ENCODE assay signal across 7 mouse cellular contexts in genomic region chr4:100588236-100589206, GRCm38 (mm10).
DNase-seq lines count a peak whose midpoint lies in the region; ATAC-seq and TF ChIP-seq lines count a peak whose summit lies in the region.

No protein-coding gene starts in this region.

- DNase-seq in embryonic facial prominence, embryonic 14.5 days (ENCODE audit: low spot score): peak; percentile 94
- DNase-seq in heart, adult 8-10 months (ENCODE audit: low spot score): peak; percentile 55
- DNase-seq in kidney, adult 2 months: peak; percentile 73
- DNase-seq in left cerebral cortex, postnatal 4 days: peak; percentile 87
- DNase-seq in midbrain, embryonic 14.5 days: peak; percentile 95
- DNase-seq in stomach, postnatal 0 days (ENCODE audit: low spot score): peak; percentile 79

- intact Hi-C loops in left cerebral cortex, postnatal 4 days (cut with DNase I): loop anchor here (2.0 to 10.0 kb wide), 3 partner anchors 116 to 556 kb away; no protein-coding TSS in a partner anchor

- H3K9ac ChIP-seq in embryonic facial prominence, embryonic 14.5 days (ENCODE audit: low read depth, low read length): peak overlapping the region; percentile 53; the same call in 1 of the 2 replicates
- H3K9ac ChIP-seq in midbrain, embryonic 14.5 days (replicated peaks; ENCODE audit: low read length): no peak overlapping the region; the same call in 1 of the 2 replicates
- H3K9ac ChIP-seq in stomach, postnatal 0 days (ENCODE audit: low read length): peak overlapping the region; percentile 50

- H3K27ac ChIP-seq in bone marrow, adult 2 months (ENCODE audit: control insufficient read depth, insufficient read depth, low read depth, low read length, poor library complexity): no peak overlapping the region
- H3K27ac ChIP-seq in embryonic facial prominence, embryonic 14.5 days (replicated peaks; ENCODE audit: low read depth, low read length): peak overlapping the region; percentile 73
- no peak overlapping the region for H3K27ac ChIP-seq in kidney, adult 2 months (ENCODE audit: insufficient read depth, low read depth, low read length)
- peak overlapping the region; percentile 74 for H3K27ac ChIP-seq in midbrain, embryonic 14.5 days (replicated peaks; ENCODE audit: low read depth, low read length)
- H3K27ac ChIP-seq in stomach, postnatal 0 days (replicated peaks): no peak overlapping the region

- H3K4me2 ChIP-seq in embryonic facial prominence, embryonic 14.5 days (ENCODE audit: low read depth, low read length): peak overlapping the region; percentile 72
- H3K4me2 ChIP-seq in midbrain, embryonic 14.5 days (ENCODE audit: low read length): peak overlapping the region; percentile 72
- peak overlapping the region; percentile 64 for H3K4me2 ChIP-seq in stomach, postnatal 0 days (replicated peaks; ENCODE audit: low read depth)

- TF ChIP-seq POLR2A in bone marrow, adult 2 months (IDR thresholded peaks at IDR 0.05; ENCODE audit: borderline replicate concordance, control insufficient read depth, low read depth, low read length): no peak
- no peak for TF ChIP-seq POLR2A in kidney, adult 2 months (IDR thresholded peaks at IDR 0.05; ENCODE audit: low read depth, low read length)

- no peaks in the 10 kb centered on the region for H3K27me3 ChIP-seq in embryonic facial prominence, embryonic 14.5 days (replicated peaks; ENCODE audit: control insufficient read depth, insufficient read depth, low read length)
- no peaks in the 10 kb centered on the region for H3K27me3 ChIP-seq in kidney, adult 2 months (replicated peaks; ENCODE audit: control insufficient read depth, insufficient read depth, low read length)
- H3K27me3 ChIP-seq in midbrain, embryonic 14.5 days (ENCODE audit: control insufficient read depth, insufficient read depth, low read length): no peaks in the 10 kb centered on the region
- no peaks in the 10 kb centered on the region for H3K27me3 ChIP-seq in stomach, postnatal 0 days (ENCODE audit: control insufficient read depth, insufficient read depth, low read length)

- TF ChIP-seq EP300 in stomach, postnatal 0 days (optimal IDR thresholded peaks at IDR 0.05): no peak

- 11% methylated on average over 21 of the region's 21 CpGs for WGBS in bone marrow, adult 2 months
- 3% methylated on average over 20 of the region's 21 CpGs for WGBS in embryonic facial prominence, embryonic 14.5 days
- 6% methylated on average over 21 of the region's 21 CpGs for WGBS in kidney, adult 2 months
- WGBS in midbrain, embryonic 14.5 days: 3% methylated on average over 21 of the region's 21 CpGs
- 5% methylated on average over 21 of the region's 21 CpGs for WGBS in stomach, postnatal 0 days

- H3K9me3 ChIP-seq in embryonic facial prominence, embryonic 14.5 days (ENCODE audit: control insufficient read depth, low read length): no peaks in the 10 kb centered on the region
- H3K9me3 ChIP-seq in midbrain, embryonic 14.5 days (ENCODE audit: control insufficient read depth, low read length): no peaks in the 10 kb centered on the region
- H3K9me3 ChIP-seq in stomach, postnatal 0 days (ENCODE audit: control insufficient read depth, low read length): no peaks in the 10 kb centered on the region

- peak; percentile 91 for ATAC-seq in embryonic facial prominence, embryonic 14.5 days (ENCODE audit: low read depth)
- peak; percentile 83 for ATAC-seq in midbrain, embryonic 14.5 days (ENCODE audit: low FRiP score, low TSS enrichment)
- ATAC-seq in stomach, postnatal 0 days (ENCODE audit: low FRiP score, low TSS enrichment): peak; percentile 85

- H3K4me1 ChIP-seq in bone marrow, adult 2 months (ENCODE audit: control insufficient read depth, insufficient read depth, low read length): no peaks in the 10 kb centered on the region
- peaks cover 12% of the 10 kb centered on the region; the same call in 1 of the 2 replicates for H3K4me1 ChIP-seq in embryonic facial prominence, embryonic 14.5 days (ENCODE audit: control insufficient read depth, insufficient read depth, low read length)
- H3K4me1 ChIP-seq in kidney, adult 2 months (ENCODE audit: control insufficient read depth, insufficient read depth, low read length): no peaks in the 10 kb centered on the region
- H3K4me1 ChIP-seq in midbrain, embryonic 14.5 days (ENCODE audit: control insufficient read depth, insufficient read depth, low read length): peaks cover 10% of the 10 kb centered on the region
- no peaks in the 10 kb centered on the region for H3K4me1 ChIP-seq in stomach, postnatal 0 days (replicated peaks; ENCODE audit: control insufficient read depth, insufficient read depth)

- no peak overlapping the region for H3K4me3 ChIP-seq in bone marrow, adult 2 months (replicated peaks; ENCODE audit: control insufficient read depth, low read depth, low read length)
- H3K4me3 ChIP-seq in embryonic facial prominence, embryonic 14.5 days (ENCODE audit: low read depth, low read length): peak overlapping the region; percentile 34
- H3K4me3 ChIP-seq in kidney, adult 2 months (ENCODE audit: insufficient read depth, low read depth, low read length): no peak overlapping the region
- peak overlapping the region; percentile 39 for H3K4me3 ChIP-seq in midbrain, embryonic 14.5 days (replicated peaks; ENCODE audit: low read depth, low read length)
- peak overlapping the region; percentile 41 for H3K4me3 ChIP-seq in stomach, postnatal 0 days (ENCODE audit: low read depth, low read length)

- TF ChIP-seq CTCF in bone marrow, adult 2 months (IDR thresholded peaks at IDR 0.05; ENCODE audit: control insufficient read depth, insufficient read depth, low read length): peak; percentile 32; the same call in 1 of the 2 replicates
- peak; percentile 87 for TF ChIP-seq CTCF in kidney, adult 2 months (conservative IDR thresholded peaks at IDR 0.05; ENCODE audit: insufficient read depth, insufficient read length, low read depth, low read length)
- peak; percentile 96 for TF ChIP-seq CTCF in stomach, postnatal 0 days (IDR thresholded peaks at IDR 0.05; ENCODE audit: low read depth)

- no peaks in the 10 kb centered on the region for H3K36me3 ChIP-seq in embryonic facial prominence, embryonic 14.5 days (ENCODE audit: control insufficient read depth, insufficient read depth, low read length)
- H3K36me3 ChIP-seq in kidney, adult 2 months (ENCODE audit: control insufficient read depth, insufficient read depth, low read length): no peaks in the 10 kb centered on the region
- H3K36me3 ChIP-seq in midbrain, embryonic 14.5 days (ENCODE audit: control insufficient read depth, insufficient read depth, low read length): no peaks in the 10 kb centered on the region
- H3K36me3 ChIP-seq in stomach, postnatal 0 days (ENCODE audit: control insufficient read depth, insufficient read depth, low read length): no peaks in the 10 kb centered on the region

Comparison
In these comparisons a context has a peak if more than half of its experiments do, and no peak if none do; other contexts are left out.
1. H3K27ac ChIP-seq: peak in embryonic facial prominence, embryonic 14.5 days (single experiment) and midbrain, embryonic 14.5 days (single experiment); none in bone marrow, adult 2 months (single experiment), kidney, adult 2 months (single experiment) and stomach, postnatal 0 days (single experiment).
2. H3K4me3 ChIP-seq: peak in embryonic facial prominence, embryonic 14.5 days (single experiment), midbrain, embryonic 14.5 days (single experiment) and stomach, postnatal 0 days (single experiment); none in bone marrow, adult 2 months (single experiment) and kidney, adult 2 months (single experiment).
3. CTCF ChIP-seq: peak in every context shown above with its lines; median percentile 96 in stomach, postnatal 0 days; 87 in kidney, adult 2 months; 32 in bone marrow, adult 2 months.
4. Peak in every context shown above with its lines, with median percentiles within 50 percentile points of each other: ATAC-seq, DNase-seq and H3K4me2 ChIP-seq.